Mouse (Mus musculus): Measurements from ENCODE around the gene Ist1.

DNA sequence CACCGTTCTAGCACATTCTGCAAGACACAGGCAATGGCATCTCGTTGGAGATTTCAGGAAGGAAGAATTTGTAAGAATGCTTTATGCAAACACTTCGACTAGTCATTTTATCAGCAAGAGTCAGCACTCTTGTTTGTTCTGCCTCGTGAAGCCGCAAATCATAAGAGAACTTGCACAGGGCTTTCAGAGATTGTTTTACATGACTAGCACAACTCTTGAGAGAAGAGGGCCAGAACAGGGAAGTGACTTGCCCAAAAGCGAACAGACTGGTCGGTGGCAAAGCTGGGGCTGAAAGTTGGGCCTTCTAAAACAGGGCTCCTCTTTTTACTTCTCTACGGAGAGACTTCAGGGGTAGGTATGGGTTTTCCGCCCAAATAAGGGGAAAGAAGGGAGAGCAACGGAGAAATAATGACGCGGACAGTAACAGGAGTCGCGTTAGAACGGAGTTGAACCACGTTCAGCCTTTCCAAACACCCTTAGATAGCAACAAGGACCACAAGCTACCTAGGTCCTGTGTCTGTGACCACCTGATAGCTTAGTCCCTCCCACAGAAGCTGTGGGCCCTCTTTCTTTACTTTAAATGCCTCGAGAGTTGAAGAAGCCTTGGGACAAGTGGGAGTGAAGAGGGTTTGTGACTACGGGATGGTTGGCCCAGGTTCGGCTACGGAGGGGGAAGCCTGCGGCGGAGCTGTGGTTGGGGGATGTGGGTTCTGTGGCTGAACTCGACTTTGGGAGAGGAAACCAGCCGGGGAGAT, 11.7 kb upstream of the Ist1 start:
- TF ChIP-seq CTCF (IDR thresholded peaks at IDR 0.05) = no peak
- TF ChIP-seq POLR2A (IDR thresholded peaks at IDR 0.05; ENCODE audit: insufficient read depth, low read depth, low read length) = no peak
- TF ChIP-seq EP300 (IDR thresholded peaks at IDR 0.05; ENCODE audit: insufficient read depth, low read depth, low read length) = no peak
